Mouse (Mus musculus): ENCODE measurements around the gene Ctc1. TPM values are rescaled to one million over a fixed set of nuclear protein-coding genes. Genes with fewer than 3 reads are reported as not detected.
"Not testable (repeated sequence)": the region's sequence is repeated elsewhere in the genome, so short reads cannot be mapped to it uniquely, and the experiment has no call there.

Ctc1 gene
- polyA plus RNA-seq, 1 experiment from 2014 or later: 60.4 TPM

GRCm38 (mm10) chr11:69010400-69011323 lies 5.0 kb upstream of the Ctc1 start:
- H3K4me1 ChIP-seq: peaks cover 22% of the 10 kb centered on the region
- WGBS: 89% methylated on average over 15 of the region's 15 CpGs
- H3K36me3 ChIP-seq: no peaks in the 10 kb centered on the region
- peak overlapping the region; percentile 62; the same call in 1 of the 2 replicates for H3K4me3 ChIP-seq
- H3K4me2 ChIP-seq (replicated peaks): peak overlapping the region; percentile 84; the same call in 1 of the 2 replicates
- no peaks in the 10 kb centered on the region for H3K9me3 ChIP-seq
- H3K9ac ChIP-seq: no peak overlapping the region
- no peaks in the 10 kb centered on the region for H3K27me3 ChIP-seq
- no peak for ATAC-seq (ENCODE audit: low FRiP score, low read depth)
- H3K27ac ChIP-seq: no peak overlapping the region

GRCm38 (mm10) chr11:69011445-69011844 lies 4.3 kb upstream of the Ctc1 start:
- not testable (repeated sequence) for H3K36me3 ChIP-seq; H3K27me3 ChIP-seq; H3K27ac ChIP-seq; H3K9me3 ChIP-seq; ATAC-seq (ENCODE audit: low FRiP score, low read depth)
- Histone ChIP-seq H3K9ac (0 out of 2 replicates have a peak overlapping the region, but pooled peaks have one; percentile 72), H3K4me3 (peak overlapping the region; percentile 62), H3K4me2 (replicated peaks) (peak overlapping the region; percentile 84), H3K4me1 (peaks cover 23% of the 10 kb centered on the region)
- 66% methylated on average over 2 of the region's 2 CpGs for WGBS

- peak overlapping the region; percentile 62 for H3K4me3 ChIP-seq
- peak overlapping the region; percentile 84 for H3K4me2 ChIP-seq (replicated peaks)
- no peaks in the 10 kb centered on the region for H3K9me3 ChIP-seq
- no peaks in the 10 kb centered on the region for H3K36me3 ChIP-seq
- no peaks in the 10 kb centered on the region for H3K27me3 ChIP-seq
- H3K9ac ChIP-seq: peak overlapping the region; percentile 72
- WGBS: 2% methylated on average over 18 of the region's 18 CpGs
- ATAC-seq (ENCODE audit: low FRiP score, low read depth): peak; percentile 57; the same call in 1 of the 2 replicates
- peak overlapping the region; percentile 70 for H3K27ac ChIP-seq
- H3K4me1 ChIP-seq: peaks cover 27% of the 10 kb centered on the region
Observed at GRCm38 (mm10) chr11:69012071-69012601, 3.6 kb upstream of the Ctc1 start.

- no peak for ATAC-seq (ENCODE audit: low FRiP score, low read depth)
- Histone ChIP-seq H3K9me3 (no peaks in the 10 kb centered on the region), H3K4me1 (peaks cover 14% of the 10 kb centered on the region), H3K4me3 (peak overlapping the region; percentile 74), H3K36me3 (peaks cover 14% of the 10 kb centered on the region), H3K27ac (peak overlapping the region; percentile 90; the same call in 1 of the 2 replicates), H3K9ac (peak overlapping the region; percentile 90), H3K27me3 (no peaks in the 10 kb centered on the region), H3K4me2 (replicated peaks) (peak overlapping the region; percentile 81)
- 67% methylated on average over 3 of the region's 3 CpGs for WGBS
Observed at GRCm38 (mm10) chr11:69016755-69017154, 1.0 kb downstream of the Ctc1 start.

- Histone ChIP-seq H3K36me3 (peaks cover 53% of the 10 kb centered on the region), H3K4me1 (peaks cover 10% of the 10 kb centered on the region), H3K9me3 (no peaks in the 10 kb centered on the region), H3K27me3 (no peaks in the 10 kb centered on the region), H3K4me3 (no peak overlapping the region), H3K4me2 (replicated peaks) (no peak overlapping the region), H3K27ac (no peak overlapping the region), H3K9ac (no peak overlapping the region)
- no peak for ATAC-seq (ENCODE audit: low FRiP score, low read depth)
Observed at GRCm38 (mm10) chr11:69020691-69021090, 5.0 kb downstream of the Ctc1 start.

GRCm38 (mm10) chr11:69026562-69026961 lies 10.9 kb downstream of the Ctc1 start:
- ATAC-seq (ENCODE audit: low FRiP score, low read depth): no peak
- Histone ChIP-seq H3K36me3 (peaks cover 100% of the 10 kb centered on the region), H3K4me1 (no peaks in the 10 kb centered on the region), H3K9ac (no peak overlapping the region), H3K4me3 (no peak overlapping the region), H3K4me2 (replicated peaks) (no peak overlapping the region), H3K27ac (no peak overlapping the region), H3K27me3 (no peaks in the 10 kb centered on the region), H3K9me3 (no peaks in the 10 kb centered on the region)
- 83% methylated on average over 3 of the region's 3 CpGs for WGBS

- Histone ChIP-seq H3K36me3 (peaks cover 99% of the 10 kb centered on the region), H3K4me2 (replicated peaks) (no peak overlapping the region), H3K4me1 (no peaks in the 10 kb centered on the region), H3K9me3 (no peaks in the 10 kb centered on the region), H3K27me3 (no peaks in the 10 kb centered on the region), H3K9ac (no peak overlapping the region), H3K4me3 (no peak overlapping the region), H3K27ac (no peak overlapping the region)
- WGBS: 79% methylated on average over 2 of the region's 2 CpGs
- no peak for ATAC-seq (ENCODE audit: low FRiP score, low read depth)
Observed at GRCm38 (mm10) chr11:69028805-69029204, 13.1 kb downstream of the Ctc1 start.

- Histone ChIP-seq H3K4me3 (no peak overlapping the region), H3K4me1 (peaks cover 15% of the 10 kb centered on the region), H3K4me2 (replicated peaks) (no peak overlapping the region), H3K9me3 (no peaks in the 10 kb centered on the region), H3K9ac (no peak overlapping the region), H3K27me3 (no peaks in the 10 kb centered on the region), H3K36me3 (peaks cover 75% of the 10 kb centered on the region), H3K27ac (no peak overlapping the region)
- 70% methylated on average over 9 of the region's 9 CpGs for WGBS
- ATAC-seq (ENCODE audit: low FRiP score, low read depth): no peak
Observed at GRCm38 (mm10) chr11:69033552-69033951, 17.8 kb downstream of the Ctc1 start.

GRCm38 (mm10) chr11:69034585-69034984 lies 18.9 kb downstream of the Ctc1 start:
- Histone ChIP-seq H3K36me3 (peaks cover 65% of the 10 kb centered on the region), H3K27ac (no peak overlapping the region), H3K27me3 (no peaks in the 10 kb centered on the region), H3K9ac (no peak overlapping the region), H3K4me3 (no peak overlapping the region), H3K4me1 (peaks cover 25% of the 10 kb centered on the region), H3K4me2 (replicated peaks) (no peak overlapping the region), H3K9me3 (no peaks in the 10 kb centered on the region)
- WGBS: 91% methylated on average over 3 of the region's 3 CpGs
- ATAC-seq (ENCODE audit: low FRiP score, low read depth): no peak

GRCm38 (mm10) chr11:69035411-69035810 lies 19.7 kb downstream of the Ctc1 start:
- H3K4me3 ChIP-seq: peak overlapping the region; percentile 3; the same call in 1 of the 2 replicates
- 83% methylated on average over 9 of the region's 9 CpGs for WGBS
- no peak for ATAC-seq (ENCODE audit: low FRiP score, low read depth)
- H3K27me3 ChIP-seq: no peaks in the 10 kb centered on the region
- H3K9ac ChIP-seq: no peak overlapping the region
- peak overlapping the region; percentile 72; the same call in 1 of the 2 replicates for H3K4me2 ChIP-seq (replicated peaks)
- H3K27ac ChIP-seq: peak overlapping the region; percentile 1; the same call in 1 of the 2 replicates
- no peaks in the 10 kb centered on the region for H3K9me3 ChIP-seq
- H3K36me3 ChIP-seq: peaks cover 57% of the 10 kb centered on the region
- H3K4me1 ChIP-seq: peaks cover 25% of the 10 kb centered on the region

GRCm38 (mm10) chr11:69035849-69036248 lies 20.1 kb downstream of the Ctc1 start:
- 7% methylated on average over 8 of the region's 8 CpGs for WGBS
- Histone ChIP-seq H3K4me2 (replicated peaks) (peak overlapping the region; percentile 72), H3K4me3 (peak overlapping the region; percentile 3; the same call in 1 of the 2 replicates), H3K36me3 (peaks cover 52% of the 10 kb centered on the region), H3K4me1 (peaks cover 25% of the 10 kb centered on the region), H3K9me3 (no peaks in the 10 kb centered on the region), H3K9ac (no peak overlapping the region), H3K27me3 (no peaks in the 10 kb centered on the region), H3K27ac (peak overlapping the region; percentile 1; the same call in 1 of the 2 replicates)
- ATAC-seq (ENCODE audit: low FRiP score, low read depth): no peak

All from limb, embryonic 13.5 days (tissue).